Mouse (Mus musculus) kidney, postnatal 4 days (tissue): Measurements from ENCODE around the gene Ccng2.
A peak's percentile ranks its signal among the peaks of the same experiment; 100 is the strongest.

Source experiments
- DNase-seq, 2 experiments: peaks; one replicate each; pipeline ENCODE4 v3.0.0; 2021; ENCODE audit warnings: mixed read lengths in 2 of 2

Ccng2 gene

DNA sequence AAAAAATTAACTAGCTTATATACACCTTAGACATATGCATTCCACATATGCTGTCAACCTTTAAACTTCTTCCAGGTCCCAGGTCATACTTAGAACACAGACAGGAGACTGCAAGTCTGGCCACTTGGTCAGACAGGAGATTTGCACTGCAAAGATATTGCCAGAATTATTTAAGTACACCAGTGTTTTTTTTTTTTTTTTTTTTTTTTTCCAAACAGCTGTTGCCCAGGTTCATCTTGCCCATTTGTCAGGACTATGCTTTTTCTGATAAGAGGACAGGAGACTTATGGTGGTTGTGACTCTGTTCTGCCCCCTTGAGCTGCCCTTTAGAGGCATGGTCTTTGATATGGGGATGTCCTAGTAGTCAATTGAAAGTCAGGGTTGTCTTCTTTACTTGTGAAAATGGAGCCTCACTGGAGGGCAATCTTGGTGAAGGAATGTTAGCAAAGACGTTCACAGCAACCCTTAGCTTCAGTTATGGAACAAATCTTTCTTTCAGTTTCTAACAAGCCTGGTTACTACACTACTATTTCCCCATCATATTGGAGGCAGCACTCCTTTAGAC lies 2.8 kb upstream of the Ccng2 start:
- no peak for DNase-seq

DNA sequence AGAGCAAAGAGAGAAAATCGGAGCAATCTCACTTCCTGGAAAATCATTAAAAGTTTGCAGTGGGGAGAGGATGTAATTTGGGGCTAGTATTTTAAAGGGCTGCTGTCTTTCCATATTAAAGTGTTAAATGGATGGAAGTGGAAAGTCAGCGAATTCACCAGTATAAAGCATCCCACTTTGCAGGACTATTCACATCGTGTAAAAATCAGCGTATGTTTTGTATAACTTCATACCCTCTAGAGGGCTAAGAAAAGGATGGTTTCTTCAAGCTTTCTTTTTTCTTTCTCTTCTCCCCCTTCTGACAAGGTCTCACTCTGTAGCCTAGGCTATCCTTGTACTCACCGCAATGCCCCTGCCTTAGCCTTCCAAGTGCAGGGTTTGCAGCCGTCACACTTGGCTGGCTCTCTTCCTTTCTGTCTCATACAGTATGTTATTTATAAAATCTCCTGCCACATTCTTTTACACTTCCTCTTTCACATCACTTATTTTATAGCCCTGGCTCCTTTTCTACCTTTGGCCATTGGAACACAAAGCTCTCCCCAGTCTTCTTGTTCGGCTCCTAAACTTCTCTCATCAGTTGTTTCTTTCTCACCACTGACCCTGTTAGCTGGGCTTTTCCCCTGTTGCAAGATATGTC lies 1.8 kb upstream of the Ccng2 start:
- DNase-seq: peak; percentile 34 to 52

GRCm38 (mm10) chr5:93265801-93266580 lies 1.1 kb upstream of the Ccng2 start:
- DNase-seq: peak; percentile 22 to 33

DNA sequence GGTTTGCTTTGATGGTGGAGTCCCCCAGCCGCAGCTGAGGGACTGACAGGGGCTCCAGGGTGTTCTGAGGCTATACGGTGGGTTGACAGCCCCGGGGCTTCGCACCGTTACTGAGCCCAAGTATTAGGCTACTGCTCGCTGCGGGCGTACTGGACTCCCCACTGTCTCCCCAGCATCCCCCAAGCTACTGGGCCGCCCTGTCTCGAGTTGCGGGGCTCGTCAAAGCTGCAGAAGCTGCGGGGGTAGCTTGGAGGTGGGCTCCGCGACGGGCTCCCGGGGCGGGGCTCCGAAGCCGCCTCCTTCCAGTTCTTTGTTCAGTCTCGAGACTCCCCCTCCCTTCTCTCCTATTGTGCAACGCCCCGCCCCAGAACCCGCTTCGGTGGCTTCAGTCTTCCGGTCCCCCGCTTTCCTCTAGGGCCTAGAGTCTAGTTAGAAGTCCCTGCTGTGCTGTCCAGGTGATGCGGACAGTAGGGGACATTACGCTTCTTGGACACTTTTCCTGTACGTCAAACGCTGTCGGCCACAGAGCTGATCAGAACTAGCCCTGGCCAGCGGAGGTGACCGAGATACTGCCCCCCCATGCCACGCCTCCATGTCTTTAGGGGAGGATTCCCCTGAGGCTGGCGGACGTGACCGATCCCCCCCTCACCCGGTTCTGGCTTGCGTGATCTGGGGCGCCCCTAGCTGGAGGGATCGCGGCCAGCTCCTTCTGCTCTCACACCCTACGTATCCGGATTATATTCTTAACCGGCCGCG lies 972 bp downstream of the Ccng2 start:
- peak; percentile 88 to 92 for DNase-seq

DNA sequence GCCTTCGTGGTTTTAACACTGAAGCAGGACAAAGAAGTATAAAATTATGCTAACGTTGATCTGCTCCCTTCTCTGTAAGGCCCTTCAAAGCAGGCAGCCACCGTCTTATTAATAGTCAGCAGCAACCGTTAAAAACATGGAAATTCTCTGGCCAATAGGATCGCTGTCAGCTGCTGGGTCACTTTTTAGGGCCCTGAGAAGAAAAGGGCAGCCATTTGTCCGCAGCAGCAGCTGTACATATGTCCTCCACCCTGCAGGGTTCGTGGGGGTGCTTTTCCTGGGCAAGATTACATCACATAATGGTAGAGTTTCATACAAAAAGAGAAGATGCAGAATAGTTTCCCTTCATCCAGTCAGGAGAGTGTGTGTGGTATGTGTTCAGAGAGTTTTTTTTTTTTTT lies 3.0 kb downstream of the Ccng2 start:
- DNase-seq: no peak

- no peak for DNase-seq
Measured at GRCm38 (mm10) chr5:93270721-93271120, 3.7 kb downstream of the Ccng2 start.

GRCm38 (mm10) chr5:93282446-93283107 lies 15.5 kb downstream of the Ccng2 start:
- peak; percentile 58 to 78 for DNase-seq

GRCm38 (mm10) chr5:93283109-93283508 lies 16.1 kb downstream of the Ccng2 start:
- DNase-seq: peak in 1 of 2 experiments; percentile 15

GRCm38 (mm10) chr5:93288553-93288952 lies 21.5 kb downstream of the Ccng2 start:
- no peak for DNase-seq

DNA sequence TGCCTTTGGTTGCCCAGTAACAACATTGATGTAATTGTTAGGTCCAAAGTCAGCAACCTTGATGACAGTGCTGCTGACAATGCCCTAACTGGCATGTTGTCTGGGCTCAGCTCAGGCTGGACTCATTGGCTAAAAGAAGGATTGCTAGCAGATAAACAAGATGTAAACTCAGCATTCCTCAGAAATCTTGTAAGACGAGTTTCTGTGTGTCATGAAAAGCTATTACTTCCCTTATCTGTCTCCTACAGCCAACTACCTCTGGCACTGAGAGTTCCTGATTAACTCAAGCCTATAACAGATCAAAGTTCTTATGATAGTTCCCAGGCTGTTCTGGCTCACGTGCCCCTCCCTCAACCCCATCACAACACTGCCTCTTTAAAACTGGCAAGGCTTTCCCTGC lies 23.2 kb downstream of the Ccng2 start:
- no peak for DNase-seq

GRCm38 (mm10) chr5:93296341-93296746 lies 29.3 kb downstream of the Ccng2 start:
- DNase-seq: no peak

DNA sequence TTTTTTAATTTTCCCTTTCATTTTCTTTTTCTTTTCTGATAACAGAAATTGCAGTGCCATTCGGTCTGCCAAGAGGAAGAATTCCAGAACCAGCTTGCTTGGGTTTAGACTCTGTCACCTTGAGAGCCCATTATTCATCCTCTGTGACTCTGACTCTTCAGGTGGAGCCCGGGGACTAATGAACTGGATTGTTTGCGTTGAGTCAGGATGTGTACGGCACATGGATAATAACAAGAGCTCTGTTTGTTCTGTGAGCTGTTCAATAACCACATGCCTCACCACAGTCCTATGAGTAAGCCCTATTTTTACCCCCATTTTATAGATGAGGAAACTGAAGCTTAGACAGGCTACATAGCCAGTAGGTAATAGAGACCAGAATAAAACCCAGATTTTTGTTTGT lies 29.7 kb downstream of the Ccng2 start:
- no peak for DNase-seq

DNA sequence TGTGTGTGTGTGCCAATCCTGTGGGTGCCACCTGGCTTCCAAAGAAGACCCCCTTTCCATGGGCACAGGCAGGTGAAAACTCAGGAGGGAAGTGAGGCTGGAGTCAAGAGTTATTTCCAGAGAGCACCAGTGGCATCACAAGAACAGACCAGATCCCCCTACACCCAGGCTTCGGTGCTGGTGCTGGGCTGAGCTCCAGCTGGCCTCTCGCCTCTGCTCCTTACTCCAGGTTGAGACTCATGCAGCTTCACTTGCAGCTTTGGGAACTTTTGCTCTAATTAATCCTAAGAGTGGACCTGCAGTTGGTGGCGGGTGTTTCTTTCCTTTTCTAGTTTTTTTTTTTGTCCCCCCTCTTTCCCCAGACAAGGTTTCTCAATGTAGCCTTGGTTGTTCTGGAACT lies 30.3 kb downstream of the Ccng2 start:
- DNase-seq: no peak

DNA sequence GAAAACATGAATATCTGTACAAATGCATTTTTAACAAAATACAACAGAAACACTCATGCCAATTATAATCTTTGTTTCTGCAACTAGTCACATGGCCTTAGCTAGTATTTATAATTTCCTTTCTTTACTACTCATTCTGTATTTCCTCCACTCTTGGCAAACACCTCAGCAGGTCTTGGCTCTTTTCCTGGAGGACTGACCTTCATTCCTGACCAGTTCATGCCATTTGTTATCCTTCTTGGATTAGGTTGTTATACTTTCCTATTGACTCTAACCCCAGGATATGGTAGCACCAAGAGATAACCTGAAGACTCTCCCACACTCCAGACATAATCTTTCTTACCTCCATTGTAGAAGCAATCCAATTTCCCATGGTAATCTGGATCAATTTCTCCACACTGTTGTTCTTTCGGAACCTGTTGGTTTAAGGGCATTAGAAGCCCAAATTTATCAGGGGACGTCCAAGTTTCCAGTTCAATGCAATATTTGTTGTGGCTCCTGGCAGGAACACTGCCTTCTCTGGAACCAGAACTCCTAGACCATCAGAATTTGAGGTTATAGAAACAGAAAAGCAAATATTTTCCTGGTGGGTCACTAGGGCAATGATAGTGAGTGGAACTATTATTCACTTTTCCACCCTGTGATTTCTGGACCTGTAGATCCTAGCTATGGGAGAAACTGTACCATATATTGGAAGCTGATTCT lies 38.2 kb downstream of the Ccng2 start:
- no peak for DNase-seq

DNA sequence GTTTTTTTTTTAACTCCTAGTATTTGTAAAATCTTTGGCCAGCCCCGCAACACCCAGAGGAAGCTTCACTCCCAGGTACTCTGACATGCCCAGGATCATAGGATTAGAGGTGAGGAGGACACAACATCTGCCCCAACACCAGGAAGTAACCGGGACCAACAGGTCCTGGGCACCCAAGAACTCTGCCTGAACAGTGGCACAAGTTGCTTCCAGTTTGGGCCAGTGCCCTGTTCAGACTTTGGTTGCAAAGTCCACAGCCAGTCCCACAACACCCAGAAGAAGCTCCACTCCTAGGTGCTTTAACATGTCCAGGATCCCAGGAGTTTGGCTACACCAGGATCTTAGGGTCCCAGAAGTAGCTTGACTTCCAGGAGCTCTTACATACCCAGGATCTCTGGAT lies 41.9 kb downstream of the Ccng2 start:
- no peak for DNase-seq

GRCm38 (mm10) chr5:93323320-93324001 lies 56.4 kb downstream of the Ccng2 start:
- DNase-seq: peak; percentile 2 to 13
